Mouse (Mus musculus) natural killer cell, adult 2 months (primary cell): ENCODE measurements around the gene Rbck1.

ENCODE experiments used
- DNase-seq, 2 experiments: peaks; one replicate each; pipeline ENCODE4 v3.0.0; 2022; ENCODE audit warnings: low spot score in 2 of 2

Rbck1 gene

DNA sequence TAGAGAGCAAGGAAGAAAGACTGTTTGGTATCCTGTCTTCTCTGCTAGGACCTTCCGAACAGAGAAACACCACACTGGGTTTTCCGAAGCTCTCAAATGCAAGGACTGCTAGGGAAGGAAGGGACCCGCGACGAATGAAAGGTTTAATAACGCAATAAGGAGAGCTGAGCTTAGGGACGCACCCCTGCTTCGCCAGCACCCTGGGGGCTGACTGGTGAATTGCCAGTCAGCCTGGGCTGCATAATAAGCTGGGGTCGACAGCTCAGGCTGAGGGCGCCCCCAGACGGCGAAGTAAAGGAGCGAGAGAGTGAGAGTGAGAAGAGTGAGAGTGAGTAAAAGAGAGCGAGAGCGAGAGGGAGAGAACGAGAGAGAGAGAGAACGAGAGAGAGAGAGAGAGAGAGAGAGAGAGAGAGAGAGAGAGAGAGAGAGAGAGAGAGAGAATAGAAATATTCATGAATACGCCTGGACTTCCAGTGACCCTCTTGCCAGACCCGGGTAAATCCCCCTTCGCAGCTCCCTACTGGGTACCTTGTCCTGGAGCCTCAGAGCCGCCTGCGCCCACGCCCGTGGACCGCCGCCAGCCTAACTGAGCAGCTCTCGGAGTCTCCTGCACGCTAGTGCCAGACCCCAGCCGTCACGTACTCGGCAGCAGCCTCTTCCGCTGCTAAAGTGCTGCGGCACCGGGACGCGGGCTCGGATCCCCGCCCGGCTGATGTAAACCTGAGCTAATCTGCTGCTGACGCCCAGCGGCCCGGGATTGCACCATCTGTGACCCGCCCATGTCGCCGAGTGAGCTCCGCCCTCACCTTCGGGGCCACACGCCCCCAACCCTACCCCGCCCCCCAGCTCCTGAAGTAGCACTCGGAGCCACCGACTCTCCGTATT lies 11.1 kb upstream of the Rbck1 start, which contains the start of gene Trib3:
TSS of gene Trib3 (minus strand) at position 704 of the 885 bp plus-strand sequence.
- DNase-seq = peak; percentile 73 to 84

DNA sequence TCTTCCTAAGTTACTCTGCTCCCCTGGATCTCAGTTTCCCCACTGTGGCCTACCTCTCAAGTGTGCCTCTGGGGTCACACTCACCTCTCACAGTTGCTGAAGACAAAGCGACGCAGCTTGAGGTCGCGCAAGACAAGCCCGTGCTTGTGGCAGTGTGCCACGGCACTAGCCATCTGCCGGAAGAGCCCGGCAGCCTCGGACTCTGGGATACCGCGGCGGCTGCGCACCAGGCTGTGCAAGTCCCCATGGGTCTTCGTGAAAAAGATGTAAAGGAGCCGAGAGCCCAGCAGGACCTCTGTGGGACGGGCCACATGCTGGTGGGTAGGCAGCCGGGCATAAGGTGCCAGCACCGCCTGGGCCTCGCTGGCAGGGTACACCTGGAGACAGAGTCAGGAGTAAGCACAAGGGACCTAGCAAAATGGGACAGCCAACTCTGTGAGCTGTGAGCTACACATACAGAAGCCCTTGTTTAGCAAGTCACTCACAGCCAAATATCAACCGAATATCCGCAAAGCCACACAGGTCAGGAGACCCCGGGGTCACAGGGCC lies 7.3 kb upstream of the Rbck1 start:
- no peak for DNase-seq

DNA sequence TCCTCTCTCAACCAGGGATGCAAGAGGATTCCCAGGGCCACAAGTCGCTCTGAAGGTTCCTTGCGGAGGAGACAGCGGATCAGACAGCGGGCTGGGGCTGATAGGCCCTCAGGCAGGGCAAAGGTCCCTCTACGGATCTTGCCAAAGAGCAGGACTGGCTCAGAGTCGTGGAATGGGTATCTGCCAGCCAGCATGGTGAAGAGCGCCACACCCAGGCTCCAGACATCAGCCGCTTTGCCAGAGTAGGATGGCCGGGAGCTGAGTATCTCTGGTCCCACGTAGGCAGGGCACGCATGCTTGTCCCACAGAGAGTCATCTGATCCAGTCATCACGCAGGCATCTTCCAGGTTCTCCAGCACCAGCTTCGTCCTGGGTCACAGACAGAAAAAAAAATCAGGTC lies 5.9 kb upstream of the Rbck1 start:
- DNase-seq = no peak

DNA sequence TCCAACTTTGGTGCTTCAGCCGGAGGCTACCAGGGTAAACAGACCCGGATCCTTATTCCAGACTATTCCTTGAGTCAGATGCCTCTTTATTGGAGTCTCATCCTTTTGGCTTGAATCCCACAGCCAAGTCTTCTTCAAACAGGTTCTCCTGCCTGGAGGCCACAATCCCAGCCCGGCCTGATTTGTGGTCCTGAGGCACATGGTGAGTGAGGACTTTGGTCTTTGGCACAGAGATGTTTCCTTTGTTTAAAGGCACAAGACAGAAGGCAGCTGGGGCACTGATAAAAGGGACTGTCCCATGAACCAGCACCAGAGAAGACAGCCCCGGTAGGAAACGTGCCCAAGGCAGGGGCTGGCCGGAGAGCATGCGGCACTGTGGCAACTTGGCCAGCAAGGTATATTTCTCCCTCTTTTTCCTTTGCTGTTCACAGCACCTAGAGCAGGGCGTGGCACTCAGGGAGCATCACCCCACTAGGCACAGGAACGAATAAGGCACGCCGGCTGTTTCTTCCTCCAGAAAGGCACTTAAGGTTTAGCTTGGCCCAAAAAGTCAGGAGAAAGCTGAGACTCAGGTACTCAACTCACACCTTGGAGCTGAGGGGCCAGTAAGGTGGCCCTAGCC lies 5.2 kb upstream of the Rbck1 start:
- DNase-seq = no peak

GRCm38 (mm10) chr2:152336856-152337255 lies 4.4 kb upstream of the Rbck1 start:
- DNase-seq = no peak

GRCm38 (mm10) chr2:152335289-152335820 lies 2.9 kb upstream of the Rbck1 start:
- DNase-seq = no peak

- DNase-seq = no peak
Observed at GRCm38 (mm10) chr2:152333345-152334006, 1.0 kb upstream of the Rbck1 start.

DNA sequence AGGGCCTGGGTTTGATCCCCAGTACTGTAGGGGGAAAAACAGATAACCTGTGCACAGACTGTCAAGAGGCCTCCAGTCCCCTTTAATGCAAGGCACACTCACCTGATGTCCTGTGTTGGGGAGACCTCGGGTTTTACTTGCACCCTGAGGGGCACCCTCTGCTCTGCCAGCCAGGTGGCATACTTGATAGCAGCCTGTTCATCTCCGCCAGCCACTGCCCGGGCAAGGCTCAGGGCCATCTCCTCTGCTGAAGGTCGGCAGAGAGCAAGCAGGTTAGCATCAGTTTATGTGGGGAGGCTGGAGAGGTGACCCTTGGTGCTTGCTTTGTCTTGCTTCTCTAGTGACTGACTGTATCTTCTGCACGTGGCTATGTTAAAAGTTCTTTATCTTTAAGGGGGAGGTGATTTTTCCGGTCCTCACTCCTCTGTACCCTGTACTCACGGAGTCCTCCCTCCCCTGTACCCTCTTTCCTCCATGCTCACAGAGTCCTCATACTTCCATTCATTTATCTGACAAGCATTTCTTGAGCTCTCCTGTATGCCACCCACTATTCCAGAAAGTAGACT lies 1.5 kb downstream of the Rbck1 start:
- no peak for DNase-seq

- no peak for DNase-seq
Observed at GRCm38 (mm10) chr2:152327980-152328379, 4.5 kb downstream of the Rbck1 start.

GRCm38 (mm10) chr2:152326654-152327053 lies 5.8 kb downstream of the Rbck1 start:
- DNase-seq = no peak

DNA sequence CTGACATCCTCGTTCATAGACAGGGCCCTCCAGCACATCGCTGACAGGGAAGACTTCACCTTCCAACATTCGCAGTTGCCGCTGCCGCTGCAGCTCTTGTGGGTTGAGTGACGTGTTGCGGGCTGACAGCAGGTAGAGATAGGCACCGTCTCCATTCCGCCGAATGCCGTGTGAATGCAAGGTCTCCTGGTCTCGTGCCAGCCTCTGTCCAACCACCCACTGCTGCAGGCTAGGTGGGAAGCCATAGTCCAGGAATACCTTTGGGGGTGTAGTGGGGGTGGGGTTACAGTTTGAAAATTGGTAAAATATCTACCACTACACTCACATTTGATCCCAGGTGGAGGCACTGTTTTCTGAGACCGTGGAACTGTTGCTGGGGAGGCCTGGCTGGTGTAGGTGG lies 6.3 kb downstream of the Rbck1 start:
- DNase-seq = no peak

- DNase-seq = no peak
Observed at GRCm38 (mm10) chr2:152324842-152325241, 7.6 kb downstream of the Rbck1 start.

DNA sequence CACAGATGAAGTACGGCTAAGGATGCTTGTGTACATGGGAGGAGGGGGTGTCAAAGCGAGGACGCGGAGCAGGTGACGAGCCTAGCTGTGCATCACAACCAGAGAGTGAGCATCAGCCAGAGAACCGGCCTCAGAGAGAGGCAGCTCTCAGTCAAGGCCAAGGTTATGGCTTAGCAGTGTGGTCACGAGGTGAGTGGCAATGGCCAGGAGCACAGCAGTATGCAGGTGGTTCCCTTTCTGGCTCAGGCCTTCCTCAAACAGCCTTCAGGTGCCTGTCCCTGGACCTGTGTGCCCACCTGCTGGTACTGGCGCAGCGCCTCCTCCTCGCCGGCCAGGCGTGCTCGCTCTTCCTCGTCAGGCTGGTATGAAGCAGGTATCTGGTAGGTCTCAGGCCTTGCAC lies 8.5 kb downstream of the Rbck1 start:
- DNase-seq = no peak

DNA sequence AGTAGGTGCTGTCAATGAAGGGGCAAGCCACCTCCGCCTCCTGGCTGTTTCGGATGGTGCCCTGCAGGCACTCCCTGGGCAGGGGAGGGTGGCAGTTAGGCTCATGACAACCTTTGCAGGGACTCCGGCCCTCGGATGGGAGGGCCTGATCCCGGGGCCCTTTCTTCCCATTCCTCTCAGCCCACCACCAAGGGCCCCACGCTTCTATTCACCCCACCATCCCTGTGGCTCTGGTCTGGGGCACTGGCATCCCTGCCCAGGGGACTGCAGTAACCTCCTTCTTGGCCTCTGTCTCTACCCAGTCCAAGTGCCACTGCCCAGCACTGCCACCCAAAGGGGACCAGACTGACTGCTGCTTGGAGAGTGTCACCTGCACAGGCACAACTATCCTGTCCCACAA lies 10.3 kb downstream of the Rbck1 start:
- DNase-seq = no peak

DNA sequence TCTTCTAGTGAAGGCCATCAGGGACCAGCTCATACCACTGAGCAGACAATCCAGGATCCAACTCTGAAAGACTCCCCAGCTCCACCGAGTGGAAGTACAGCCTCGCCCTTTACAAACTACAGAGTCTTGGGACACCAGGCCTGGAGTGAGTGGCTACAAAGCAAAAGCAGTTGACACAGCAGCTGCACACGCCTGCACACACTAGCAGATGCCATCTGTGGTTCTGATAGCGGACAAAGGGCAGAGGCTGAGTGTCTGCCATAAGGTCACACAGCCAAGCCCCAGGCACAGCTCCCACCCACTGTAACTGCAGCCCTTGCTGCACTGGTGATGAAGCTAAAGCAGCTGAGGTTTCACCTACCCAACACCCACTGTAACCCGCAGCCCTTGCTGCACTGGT lies 10.9 kb downstream of the Rbck1 start:
- no peak for DNase-seq

- DNase-seq = no peak
Observed at GRCm38 (mm10) chr2:152317054-152317453, 15.4 kb downstream of the Rbck1 start.

- no peak for DNase-seq
Observed at GRCm38 (mm10) chr2:152313926-152314325, 18.5 kb downstream of the Rbck1 start.

DNA sequence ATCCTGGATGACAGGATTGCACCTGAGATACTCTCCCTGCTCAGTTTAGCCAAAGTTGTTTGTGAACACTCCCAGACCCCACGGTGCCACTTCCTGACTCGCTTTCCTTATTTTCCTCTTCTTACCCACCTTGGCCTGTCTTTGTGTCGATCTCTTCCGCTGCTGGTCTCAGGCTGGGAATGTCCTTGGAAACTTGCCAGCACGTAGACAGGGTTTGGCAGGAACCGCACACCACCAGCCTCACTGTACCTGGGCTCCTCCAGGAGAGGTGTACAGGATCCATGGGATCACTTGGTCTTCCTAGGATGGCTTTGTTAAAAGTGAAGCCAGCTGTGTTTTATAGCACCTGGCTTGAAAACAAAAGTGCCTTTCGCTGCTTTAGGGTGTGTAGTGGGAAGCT lies 19.5 kb downstream of the Rbck1 start:
- no peak for DNase-seq

- DNase-seq = no peak
Observed at GRCm38 (mm10) chr2:152307186-152307585, 25.3 kb downstream of the Rbck1 start.

GRCm38 (mm10) chr2:152305480-152305879 lies 27.0 kb downstream of the Rbck1 start:
- no peak for DNase-seq

DNA sequence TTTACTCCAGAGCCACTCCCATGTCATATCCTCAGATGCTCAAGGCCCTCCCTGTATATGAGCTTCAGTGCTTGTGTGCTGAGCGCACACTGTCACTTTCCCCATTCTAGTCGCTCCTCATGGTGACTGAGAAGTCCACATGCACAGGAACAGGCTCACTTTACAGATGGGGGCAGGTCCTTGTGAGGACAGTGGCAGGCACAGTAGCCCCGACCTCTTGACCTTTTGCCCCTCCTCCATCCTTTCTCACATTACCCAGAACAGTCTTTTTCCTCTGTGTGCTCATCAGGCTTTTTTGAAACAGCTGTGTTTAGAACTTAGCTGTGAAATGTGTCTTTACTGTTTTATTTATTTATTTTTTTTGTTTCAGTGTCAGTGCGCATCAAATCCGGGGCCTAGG lies 28.7 kb downstream of the Rbck1 start:
- DNase-seq = no peak

DNA sequence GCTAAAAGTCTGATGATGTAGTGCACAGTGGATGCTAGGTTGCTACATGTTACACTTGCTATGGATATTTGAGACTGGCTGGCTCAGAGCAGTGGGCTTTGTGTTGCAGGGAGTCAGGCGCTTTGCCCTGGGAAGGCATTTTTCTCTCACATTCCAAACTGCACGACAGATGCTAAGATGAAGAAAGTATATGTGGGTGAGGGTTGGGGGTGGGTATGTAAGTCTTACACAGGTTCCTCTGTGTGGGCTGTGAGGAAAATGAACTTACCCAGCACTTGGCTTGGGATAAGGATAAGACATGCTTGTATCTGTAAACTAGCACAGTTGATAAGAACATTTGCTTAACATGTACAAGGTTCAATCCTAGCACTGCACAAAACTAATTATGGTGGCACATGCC lies 29.6 kb downstream of the Rbck1 start:
- DNase-seq = no peak
